Mouse (Mus musculus) regulatory T cell (primary cell): ENCODE data around the gene Inka1.

Experiments
- in situ Hi-C: fragments of 300-600 bp; cut with MboI, MseI; formaldehyde crosslinking; loops from one replicate; pipeline ENCODE4 v1.15.1; 2025; ENCODE audit warnings: high pct_unique_total_duplicates

Inka1 gene

GRCm38 (mm10) chr9:107957141-107957540 lies 28.5 kb downstream of the Inka1 start:
- in situ Hi-C loops: no loop called here

GRCm38 (mm10) chr9:107955613-107956289 lies 29.9 kb downstream of the Inka1 start:
- in situ Hi-C loops: no loop called here

GRCm38 (mm10) chr9:107950460-107951355 lies 35.0 kb downstream of the Inka1 start:
- in situ Hi-C loops: no loop called here

GRCm38 (mm10) chr9:107949922-107950235 lies 35.8 kb downstream of the Inka1 start, which contains the start of gene Traip:
Traip (plus strand) TSS chr9:107950136.
- in situ Hi-C loops: no loop called here

GRCm38 (mm10) chr9:107949184-107949921 lies 36.3 kb downstream of the Inka1 start:
- in situ Hi-C loops: no loop called here

GRCm38 (mm10) chr9:107947241-107948194 lies 38.2 kb downstream of the Inka1 start:
- in situ Hi-C loops: no loop called here

- in situ Hi-C loops: no loop called here
Measured at GRCm38 (mm10) chr9:107936831-107937230, 48.8 kb downstream of the Inka1 start.

- in situ Hi-C loops: no loop called here
Measured at GRCm38 (mm10) chr9:107936215-107936822, 49.4 kb downstream of the Inka1 start.

GRCm38 (mm10) chr9:107935790-107936214 lies 49.9 kb downstream of the Inka1 start:
- in situ Hi-C loops: no loop called here

GRCm38 (mm10) chr9:107935374-107935773 lies 50.3 kb downstream of the Inka1 start, which contains the start of gene Camkv:
Camkv (plus strand) TSS chr9:107935674.
- in situ Hi-C loops: no loop called here
